Mouse (Mus musculus) heart, adult 11 months (tissue): Measurements from ENCODE around the gene Nfyc.
A peak's percentile ranks its signal among the peaks of the same experiment; 100 is the strongest.

Experiments
- DNase-seq: peaks from one replicate; pipeline ENCODE4 v3.0.0; 2022

The Nfyc gene

GRCm38 (mm10) chr4:120825100-120825553 is 6.2 kb downstream of the Nfyc start:
- DNase-seq, result peak; percentile 100

DNA sequence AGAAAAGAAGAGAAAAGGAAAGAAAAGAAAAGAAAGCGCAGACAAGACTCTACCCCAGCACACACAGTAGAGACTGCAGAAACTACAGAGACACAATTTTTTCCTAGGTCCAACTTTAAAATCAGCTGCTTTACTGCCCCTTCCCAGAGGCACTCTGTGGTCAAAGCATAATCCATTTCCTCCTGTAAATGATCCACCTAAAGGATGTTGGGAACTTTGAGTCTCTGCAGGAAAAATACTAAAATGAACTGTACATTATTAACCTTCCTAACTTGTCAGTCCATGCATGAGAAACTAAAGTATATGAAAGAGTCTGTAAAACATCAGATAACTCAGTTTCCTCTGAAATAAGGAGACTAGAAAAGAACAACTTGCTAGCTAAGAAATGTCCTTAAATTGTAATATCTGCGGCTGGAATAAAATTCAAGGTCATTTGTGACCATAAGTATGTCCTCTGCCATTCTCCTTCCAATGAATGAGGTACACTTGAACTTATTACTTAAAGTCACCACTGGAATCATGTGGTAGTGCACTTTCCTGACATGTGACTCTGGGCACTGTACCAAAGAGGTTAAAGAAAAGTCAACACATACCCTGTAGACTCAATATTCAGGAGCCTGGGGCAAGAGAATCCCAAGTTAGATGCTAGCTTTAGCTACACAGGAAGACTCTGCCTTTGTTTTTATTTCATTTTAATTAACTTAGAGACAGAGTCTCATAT is 9.0 kb downstream of the Nfyc start:
- DNase-seq, result peak; percentile 12

GRCm38 (mm10) chr4:120819871-120820270 is 11.5 kb downstream of the Nfyc start:
- peak; percentile 48 for DNase-seq

- DNase-seq, result peak; percentile 28
Measured at GRCm38 (mm10) chr4:120819296-120819695, 12.1 kb downstream of the Nfyc start.

GRCm38 (mm10) chr4:120817951-120818350 is 13.4 kb downstream of the Nfyc start:
- DNase-seq, result peak; percentile 66

DNA sequence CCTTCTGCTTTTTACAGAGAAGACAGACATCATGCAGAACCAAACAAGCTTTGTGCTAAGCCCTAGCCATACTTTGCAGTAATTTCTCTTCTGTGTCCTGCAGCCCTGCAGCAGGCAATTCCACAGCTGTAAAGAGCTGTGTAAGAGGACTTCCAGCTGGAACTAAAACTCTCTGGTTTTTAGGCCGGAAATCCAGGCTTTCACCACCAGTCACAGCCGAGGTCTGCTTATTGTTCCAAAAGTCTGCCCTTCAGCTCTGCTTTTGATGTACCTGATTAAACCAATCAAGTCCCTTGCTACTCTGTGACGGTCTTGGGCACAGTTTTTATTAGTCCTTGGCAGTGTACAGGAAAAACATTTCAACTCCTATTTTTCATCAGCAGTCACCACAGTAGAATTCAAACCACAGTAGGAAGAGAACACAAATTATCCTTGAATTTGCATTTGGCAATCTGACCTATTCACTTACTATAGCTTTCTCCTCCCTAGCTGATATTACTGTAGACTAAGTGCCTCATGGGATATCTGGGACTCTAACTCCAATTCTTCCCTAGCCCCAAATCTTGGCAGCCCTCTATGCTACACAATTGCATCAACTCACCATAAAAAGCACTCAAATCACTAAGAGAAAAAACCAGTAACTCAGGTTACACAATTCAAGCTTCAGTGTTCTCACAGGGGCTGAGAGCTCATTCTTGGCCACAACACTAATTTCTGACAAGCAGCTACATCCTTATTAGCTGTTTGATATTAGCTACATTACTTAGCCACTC is 14.2 kb downstream of the Nfyc start:
- DNase-seq, result peak; percentile 93

GRCm38 (mm10) chr4:120815622-120816334 is 15.6 kb downstream of the Nfyc start:
- peak; percentile 99 for DNase-seq

DNA sequence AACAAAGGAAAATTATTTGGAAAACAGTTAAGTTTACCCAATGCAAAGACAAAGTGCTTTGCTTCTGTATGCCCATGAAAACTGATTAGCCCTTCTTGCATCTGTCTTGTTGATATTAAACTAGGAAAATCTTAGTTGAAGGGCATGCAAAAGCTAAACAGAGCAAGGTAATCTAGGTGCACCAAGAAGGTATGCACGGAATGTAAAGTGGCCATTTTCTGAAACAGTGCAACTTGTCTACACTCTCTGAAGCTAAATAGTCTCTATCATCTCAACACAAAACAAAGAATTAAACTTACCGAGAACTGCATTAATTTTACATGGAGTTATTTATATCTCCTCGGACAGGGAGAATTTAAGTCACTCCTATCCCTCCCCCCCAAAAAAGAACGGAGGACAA is 16.2 kb downstream of the Nfyc start:
- DNase-seq, result no peak

- DNase-seq, result peak; percentile 88
Measured at GRCm38 (mm10) chr4:120814171-120814570, 17.2 kb downstream of the Nfyc start.

DNA sequence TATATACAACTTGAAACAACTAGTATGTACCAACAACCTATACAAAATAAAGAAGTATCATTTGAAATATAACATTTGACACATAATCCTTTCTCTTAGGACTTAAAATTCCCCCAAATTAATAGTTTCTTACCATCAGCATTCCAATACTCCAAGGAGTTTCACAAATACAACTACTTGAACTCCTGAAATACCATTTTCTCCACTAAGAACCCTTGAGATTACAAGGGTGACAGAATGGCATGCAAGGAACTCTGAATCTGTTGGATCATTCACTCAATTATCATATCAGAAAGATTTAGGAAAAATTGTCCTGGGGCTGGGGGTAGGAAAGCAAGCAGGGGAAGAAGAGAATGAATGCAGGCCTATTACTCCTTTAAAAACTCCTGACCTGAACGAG is 17.6 kb downstream of the Nfyc start:
- no peak for DNase-seq

GRCm38 (mm10) chr4:120805816-120806215 is 25.6 kb downstream of the Nfyc start:
- DNase-seq, result peak; percentile 82

DNA sequence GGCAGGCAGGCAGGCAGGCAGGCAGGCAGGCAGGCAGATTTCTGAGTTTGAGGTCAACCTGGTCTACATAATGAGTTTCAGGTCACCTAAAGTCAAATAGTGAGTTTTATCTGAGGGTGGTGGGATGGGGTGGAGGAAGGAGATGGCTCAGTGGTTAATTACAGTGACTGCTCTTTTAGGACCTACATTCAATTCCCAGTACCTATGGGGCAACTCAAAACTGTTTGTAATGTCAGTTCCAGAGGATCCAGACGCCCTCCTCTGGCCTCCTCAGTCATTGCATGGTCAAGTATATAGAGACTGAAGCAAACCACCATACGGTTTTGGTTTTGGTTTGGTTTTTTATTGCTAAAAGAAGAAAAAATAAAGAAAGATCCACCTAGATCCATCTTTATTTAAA is 29.9 kb downstream of the Nfyc start:
- DNase-seq, result peak; percentile 65

- peak; percentile 76 for DNase-seq
Measured at GRCm38 (mm10) chr4:120800691-120801090, 30.7 kb downstream of the Nfyc start.

DNA sequence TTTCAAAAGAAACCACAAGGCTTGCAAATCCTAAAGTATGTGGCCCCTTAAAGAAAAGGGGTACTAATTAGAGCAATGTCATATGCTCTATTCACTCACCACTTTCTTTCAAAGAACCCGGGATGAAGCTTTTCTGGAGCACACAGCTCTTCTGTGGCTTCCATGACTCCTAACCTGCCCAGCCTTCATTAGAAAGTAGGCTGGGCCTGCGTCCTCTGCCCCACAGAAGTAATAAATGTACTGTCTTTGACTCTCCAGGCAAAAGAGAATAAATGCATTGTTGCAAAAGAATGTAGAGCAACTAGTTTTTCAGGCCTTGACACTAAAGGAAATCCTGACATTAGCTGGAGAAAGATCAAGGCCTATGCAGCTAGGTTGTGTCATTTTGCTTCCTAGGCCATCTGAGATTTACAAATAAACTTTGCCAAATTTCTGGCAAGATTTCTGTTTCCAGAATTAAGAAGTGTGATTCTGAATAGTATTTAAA is 31.6 kb downstream of the Nfyc start:
- peak; percentile 8 for DNase-seq

- DNase-seq, result peak; percentile 45
Measured at GRCm38 (mm10) chr4:120797985-120798725, 33.2 kb downstream of the Nfyc start.

- peak; percentile 31 for DNase-seq
Measured at GRCm38 (mm10) chr4:120796687-120797086, 34.7 kb downstream of the Nfyc start.

DNA sequence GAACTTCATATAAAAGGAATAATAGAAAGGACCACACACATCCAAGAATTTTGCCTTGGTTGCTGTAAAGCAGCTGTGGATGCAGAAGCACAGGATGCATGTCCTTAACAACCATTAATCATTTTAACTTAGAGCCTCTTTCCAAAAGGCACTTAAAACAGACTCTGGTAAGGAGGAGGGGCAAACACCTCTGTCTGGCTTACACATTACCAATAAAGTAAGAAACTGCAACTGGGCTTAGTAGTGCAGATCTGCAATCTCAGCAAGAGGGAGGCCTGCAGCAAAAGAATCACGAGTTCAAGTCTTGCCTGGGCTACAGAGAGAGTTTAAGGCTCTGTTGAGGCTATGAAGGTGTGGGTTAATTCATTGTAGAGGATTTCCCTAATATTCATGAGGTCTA is 35.7 kb downstream of the Nfyc start:
- peak; percentile 30 for DNase-seq

GRCm38 (mm10) chr4:120792918-120793317 is 38.5 kb downstream of the Nfyc start:
- DNase-seq, result peak; percentile 46

DNA sequence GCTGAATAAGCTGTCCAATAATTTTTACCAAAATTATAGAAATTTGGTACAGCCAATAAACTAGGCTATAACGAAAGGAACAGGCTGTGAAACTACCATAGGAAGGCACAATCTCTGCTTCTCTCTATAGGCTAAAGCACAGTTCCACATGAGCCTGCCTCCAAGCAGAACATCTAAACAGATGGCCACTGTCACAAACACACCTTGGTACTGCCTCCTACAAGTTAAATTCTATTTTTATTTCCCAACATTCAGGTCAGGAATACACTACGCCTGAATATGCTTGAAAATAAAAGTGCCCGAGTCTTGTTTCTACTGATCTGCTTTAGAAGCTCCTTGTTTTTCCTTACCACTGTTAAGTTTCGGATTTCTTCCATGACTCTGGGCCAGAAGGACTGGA is 41.3 kb downstream of the Nfyc start:
- DNase-seq, result no peak

- no peak for DNase-seq
Measured at GRCm38 (mm10) chr4:120755801-120756200, 75.6 kb downstream of the Nfyc start.

DNA sequence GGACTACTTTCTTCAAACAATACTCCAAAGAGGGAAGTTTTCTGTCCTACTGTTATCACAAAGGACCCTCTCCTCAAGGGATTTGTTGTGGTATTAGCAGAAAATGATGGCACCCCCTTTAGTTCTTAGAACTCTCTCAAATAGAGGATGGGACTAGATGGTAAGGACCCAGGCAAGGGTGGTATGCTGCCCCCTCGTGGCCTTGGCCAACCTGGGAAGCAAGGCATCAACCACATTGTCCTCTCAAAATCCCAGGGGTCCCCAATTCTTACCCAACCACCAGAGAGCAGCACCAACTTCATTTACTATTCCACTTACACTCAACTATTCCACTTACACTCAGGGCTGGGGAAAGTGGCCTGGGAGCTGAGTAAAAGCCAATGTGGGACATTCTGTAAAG is 76.1 kb downstream of the Nfyc start:
- peak; percentile 94 for DNase-seq

DNA sequence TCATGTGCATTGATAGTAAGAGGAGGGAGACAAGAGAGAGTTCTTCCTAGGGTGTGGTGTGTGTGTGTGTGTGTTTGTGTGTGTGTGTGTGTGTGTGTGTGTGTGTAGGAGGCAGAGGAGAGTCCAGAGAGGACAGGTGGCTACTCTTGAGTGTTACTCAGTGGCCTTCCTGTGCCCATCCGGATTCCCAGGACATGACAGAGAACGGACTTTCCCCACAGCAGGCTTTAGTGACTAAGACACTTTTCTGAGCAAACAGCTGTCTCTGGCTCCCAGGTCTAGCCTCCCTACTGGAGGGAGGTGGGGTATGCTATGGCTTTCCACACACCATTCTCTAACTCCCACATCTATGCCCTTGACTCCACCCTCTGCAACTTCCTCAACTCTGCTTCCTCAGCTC is 81.8 kb downstream of the Nfyc start:
- no peak for DNase-seq
